In the genomic region with DNA sequence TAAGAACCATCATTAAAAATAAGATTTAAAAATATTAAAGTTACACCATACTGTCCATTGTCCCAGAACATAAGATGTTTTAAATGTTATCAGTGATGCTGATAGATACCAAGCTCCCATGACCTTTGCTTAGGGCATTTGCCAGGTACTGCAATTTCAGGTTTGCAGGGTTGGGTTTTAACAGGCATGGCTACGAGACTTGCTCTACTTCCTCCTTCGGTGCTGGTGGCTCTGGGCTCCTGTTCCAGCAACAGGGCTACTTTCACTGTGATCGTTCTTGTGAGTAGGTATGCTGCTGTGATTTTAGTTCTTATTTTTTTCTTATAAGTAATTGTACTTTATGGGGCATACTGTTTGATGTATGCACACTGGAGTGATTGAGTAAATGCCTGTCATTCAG, we compare ENCODE assay signal across 26 mouse cellular contexts. TPM values are rescaled to one million over a fixed set of nuclear protein-coding genes. Genes with fewer than 3 reads are reported as not detected.
A peak's percentile ranks its signal among the peaks of the same experiment; 100 is the strongest.
DNase-seq lines count a peak whose midpoint lies in the region; ATAC-seq and TF ChIP-seq lines count a peak whose summit lies in the region.
"Had no signal": no experiment of that assay in that cellular context is flagged by ENCODE, and none has a peak within 500 bp of the region (broad histone marks: within the 10 kb centered on the region; RNA-seq: fewer than 3 reads in every experiment).

No protein-coding gene starts in this region.

- no peak overlapping the region for H3K4me3 ChIP-seq in liver, adult 2 months (ENCODE audit: insufficient read depth, low read depth, low read length)
- no peak overlapping the region for H3K4me3 ChIP-seq in liver, embryonic 12.5 days
- H3K4me3 ChIP-seq in MEL (ENCODE audit: control insufficient read depth in 1 of 2, insufficient read depth in 1 of 2, low read depth in 2 of 2, low read length in 2 of 2): no peak overlapping the region
- H3K4me3 ChIP-seq: embryonic facial prominence, embryonic 10.5 days; embryonic facial prominence, embryonic 12.5 days; forebrain, embryonic 13.5 days; forebrain, embryonic 15.5 days had no signal

- no peak for ATAC-seq in liver, embryonic 12.5 days
- ATAC-seq in megakaryocyte, adult 5-6 weeks (ENCODE audit: poor library complexity, severe bottlenecking): peak; percentile 68
- ATAC-seq: activated CD4-positive, CD25-positive, alpha-beta regulatory T cell, adult 4 months; CD4-positive, CD25-positive, alpha-beta regulatory T cell, adult 4 months; forebrain, embryonic 13.5 days; forebrain, embryonic 15.5 days; forebrain, postnatal 0 days; Patski had no signal

- H3K4me2 ChIP-seq in liver, embryonic 12.5 days: no peak overlapping the region
- H3K4me2 ChIP-seq: embryonic facial prominence, embryonic 12.5 days; forebrain, embryonic 13.5 days; forebrain, embryonic 15.5 days had no signal

- peaks cover 30% of the 10 kb centered on the region for H3K79me2 ChIP-seq in liver, adult 2 months (ENCODE audit: control insufficient read depth, insufficient read depth, low read length)
- H3K79me2 ChIP-seq in MEL (ENCODE audit: control insufficient read depth, insufficient read depth, low read length, poor library complexity): peaks cover 61% of the 10 kb centered on the region

- H3K27me3 ChIP-seq in liver, adult 2 months (ENCODE audit: control insufficient read depth, insufficient read depth, low read length): no peaks in the 10 kb centered on the region
- H3K27me3 ChIP-seq in liver, embryonic 12.5 days (replicated peaks): no peaks in the 10 kb centered on the region
- H3K27me3 ChIP-seq in MEL (ENCODE audit: control insufficient read depth in 1 of 2, insufficient read depth in 2 of 2, low read length in 2 of 2): no peaks in the 10 kb centered on the region
- no peaks in the 10 kb centered on the region for H3K27me3 ChIP-seq in splenic B cell, adult 2 months (ENCODE audit: control insufficient read depth, insufficient read depth, low read length, poor library complexity, severe bottlenecking)
- H3K27me3 ChIP-seq: CH12.LX; embryonic facial prominence, embryonic 12.5 days; forebrain, embryonic 13.5 days; forebrain, embryonic 15.5 days; Patski had no signal

- H3K4me1 ChIP-seq in liver, adult 2 months (ENCODE audit: control insufficient read depth, insufficient read depth, low read length): peaks cover 11% of the 10 kb centered on the region
- H3K4me1 ChIP-seq in liver, embryonic 12.5 days: peaks cover 28% of the 10 kb centered on the region
- no peaks in the 10 kb centered on the region for H3K4me1 ChIP-seq in MEL (ENCODE audit: control insufficient read depth in 1 of 2, insufficient read depth in 2 of 2, low read length in 2 of 2)

- H3K9ac ChIP-seq in liver, adult 2 months (ENCODE audit: low read depth, low read length): no peak overlapping the region
- no peak overlapping the region for H3K9ac ChIP-seq in liver, embryonic 12.5 days
- H3K9ac ChIP-seq in MEL (ENCODE audit: control insufficient read depth, low read depth, low read length, poor library complexity, severe bottlenecking): no peak overlapping the region
- H3K9ac ChIP-seq: embryonic facial prominence, embryonic 12.5 days; forebrain, embryonic 15.5 days; forebrain, postnatal 0 days had no signal

- no peak for TF ChIP-seq CTCF in liver, adult 2 months (IDR thresholded peaks at IDR 0.05; ENCODE audit: low read depth, low read length)
- no peak for TF ChIP-seq CTCF in MEL (IDR thresholded peaks at IDR 0.05 in 2 of 3, conservative IDR thresholded peaks at IDR 0.05 in 1 of 3; ENCODE audit: control insufficient read depth in 1 of 3, insufficient read depth in 1 of 3, low read depth in 2 of 3, low read length in 3 of 3, poor library complexity in 1 of 3, severe bottlenecking in 1 of 3)

- no peaks in the 10 kb centered on the region for H3K9me3 ChIP-seq in liver, embryonic 12.5 days (replicated peaks)
- no peaks in the 10 kb centered on the region for H3K9me3 ChIP-seq in MEL (replicated peaks; ENCODE audit: insufficient read depth, low read length)
- H3K9me3 ChIP-seq: embryonic facial prominence, embryonic 10.5 days; embryonic facial prominence, embryonic 12.5 days; forebrain, embryonic 13.5 days; forebrain, embryonic 15.5 days; G1E had no signal

- DNase-seq in liver, adult 2 months (ENCODE audit: extremely low read depth, low read depth, low spot score): peak; percentile 21
- DNase-seq in MEL (ENCODE audit: low read depth, low spot score) (peak; percentile 37), MN1 (ENCODE audit: low spot score) (no peak)
- DNase-seq in splenic B cell, adult 2 months (ENCODE audit: low read depth, low spot score): peak; percentile 10
- DNase-seq in cerebellum, postnatal 4 days (ENCODE audit: low spot score in 2 of 2): no peak
- DNase-seq: adrenal gland, postnatal 10 days; adrenal gland, postnatal 25 days; B cell, adult 2 months; cerebellum, adult 11 months; cerebellum, adult 18-20 months; cerebellum, adult 8-10 months; cerebellum, adult 9-11 months; cerebellum, postnatal 14 days; cerebellum, postnatal 36 days; forebrain, postnatal 0 days had no signal

- TF ChIP-seq RAD21 in MEL (IDR thresholded peaks at IDR 0.05; ENCODE audit: low read depth, low read length): no peak

- H3K36me3 ChIP-seq in liver, adult 2 months (ENCODE audit: control insufficient read depth, insufficient read depth, low read length): no peaks in the 10 kb centered on the region
- peaks cover 12% of the 10 kb centered on the region for H3K36me3 ChIP-seq in liver, embryonic 12.5 days
- H3K36me3 ChIP-seq in MEL (ENCODE audit: control insufficient read depth in 1 of 2, insufficient read depth in 2 of 2, low read length in 2 of 2): peaks cover 0 to 9% of the 10 kb centered on the region in 2 experiments; a peak in 2 of 4 replicates
- H3K36me3 ChIP-seq in splenic B cell, adult 2 months (ENCODE audit: control insufficient read depth, insufficient read depth, low read length, poor library complexity, severe bottlenecking): no peaks in the 10 kb centered on the region
- H3K36me3 ChIP-seq: embryonic facial prominence, embryonic 12.5 days; forebrain, embryonic 15.5 days had no signal

- no peak overlapping the region for H3K27ac ChIP-seq in liver, adult 2 months (replicated peaks; ENCODE audit: insufficient read depth, low read depth, low read length)
- H3K27ac ChIP-seq in liver, embryonic 12.5 days: no peak overlapping the region
- no peak overlapping the region for H3K27ac ChIP-seq in MEL (ENCODE audit: control insufficient read depth, low read depth, low read length)
- H3K27ac ChIP-seq: embryonic facial prominence, embryonic 10.5 days; embryonic facial prominence, embryonic 12.5 days; forebrain, embryonic 13.5 days; forebrain, embryonic 15.5 days had no signal

- TF ChIP-seq POLR2A in liver, adult 2 months (IDR thresholded peaks at IDR 0.05; ENCODE audit: extremely low read depth, insufficient read depth, low read length): no peak
- TF ChIP-seq POLR2A in MEL (IDR thresholded peaks at IDR 0.05; ENCODE audit: control insufficient read depth in 1 of 2, insufficient read depth in 1 of 2, low read depth in 1 of 2, low read length in 2 of 2, poor library complexity in 1 of 2): no peak

- WGBS in liver, adult 2 months: 45% methylated on average over 3 of the region's 3 CpGs
- whole genome bisulfite sequencing in liver, embryonic 12.5 days (ENCODE audit: insufficient replicate concordance): 67% methylated on average over 3 of the region's 3 CpGs

- no peak for TF ChIP-seq EP300 in MEL (IDR thresholded peaks at IDR 0.05; ENCODE audit: low read depth in 1 of 2, low read length in 2 of 2)

TF ChIP-seq in MEL, 35 proteins besides CTCF, POLR2A, EP300 and RAD21:
- no peak for TF ChIP-seq ETS1 (IDR thresholded peaks at IDR 0.05; ENCODE audit: low read depth, low read length)
- no peak for TF ChIP-seq ZNF384 (IDR thresholded peaks at IDR 0.05; ENCODE audit: low read depth, low read length)
- no peak for TF ChIP-seq SMC3 (IDR thresholded peaks at IDR 0.05; ENCODE audit: low read depth, low read length)
- TF ChIP-seq NRF1 (IDR thresholded peaks at IDR 0.05; ENCODE audit: insufficient read depth, low read depth, low read length, poor library complexity, severe bottlenecking): no peak
- no peak for TF ChIP-seq RCOR1 (IDR thresholded peaks at IDR 0.05; ENCODE audit: low read depth, low read length)

RNA-seq across cellular contexts. Expression of a gene that starts 26.4 kb away (rescaled TPM):
- 11.2 and 17.7 TPM in 2 replicates for total RNA-seq in liver, adult 2 months (2014; rRNA removed)
- polyA plus RNA-seq in liver, adult 2 months (2012; rRNA removed): 18.4 and 18.6 TPM in 2 replicates
- 11.3 and 12.5 TPM in 2 replicates for polyA plus RNA-seq in liver, embryonic 12.5 days (2016; fragmentation: Nextera tagmentation; extraction: Ambion mirVana)
- 32.0 and 34.9 TPM in 2 replicates for total RNA-seq in MEL (2012; rRNA removed)
- polyA plus RNA-seq in MEL (2012; ENCODE audit: insufficient read depth in 1 of 2, insufficient read length in 2 of 2, low read depth in 1 of 2, low replicate concordance in 2 of 2, missing spikeins in 1 of 2): 10 to 100 TPM in 1 of 2 experiments, not detected in 1; 33.9 TPM
- total RNA-seq in megakaryocyte, adult 5-6 weeks (2015): 9.6 and 11.8 TPM in 2 replicates
- total RNA-seq in megakaryocyte, adult 5-6 weeks (2017): 7.1 and 17.9 TPM in 2 replicates

Comparison
In these comparisons a context has a peak if more than half of its experiments do, and no peak if none do; other contexts are left out.
1. DNase-seq: peak in liver, adult 2 months (single experiment), MEL (single experiment) and splenic B cell, adult 2 months (single experiment); none in cerebellum, postnatal 4 days (0 of 2) and MN1 (single experiment).